Mouse (Mus musculus) heart, adult 2 months (tissue): ENCODE data around the gene Tdrkh.

Experiments
- CTCF ChIP-seq: fragments of 200-600 bp; IDR thresholded peaks from 2 replicates; pipeline ENCODE4 v1.8.1; 2022; ENCODE audit warnings: antibody characterized with exemption, mild to moderate bottlenecking, moderate library complexity
- POLR2A ChIP-seq: fragments of 200-500 bp; IDR thresholded peaks from 2 replicates; pipeline ENCODE4 v1.6.1; 2011; ENCODE audit warnings: mild to moderate bottlenecking, low read depth, low read length, control low read depth; ENCODE audit not compliant: insufficient read depth

DNA sequence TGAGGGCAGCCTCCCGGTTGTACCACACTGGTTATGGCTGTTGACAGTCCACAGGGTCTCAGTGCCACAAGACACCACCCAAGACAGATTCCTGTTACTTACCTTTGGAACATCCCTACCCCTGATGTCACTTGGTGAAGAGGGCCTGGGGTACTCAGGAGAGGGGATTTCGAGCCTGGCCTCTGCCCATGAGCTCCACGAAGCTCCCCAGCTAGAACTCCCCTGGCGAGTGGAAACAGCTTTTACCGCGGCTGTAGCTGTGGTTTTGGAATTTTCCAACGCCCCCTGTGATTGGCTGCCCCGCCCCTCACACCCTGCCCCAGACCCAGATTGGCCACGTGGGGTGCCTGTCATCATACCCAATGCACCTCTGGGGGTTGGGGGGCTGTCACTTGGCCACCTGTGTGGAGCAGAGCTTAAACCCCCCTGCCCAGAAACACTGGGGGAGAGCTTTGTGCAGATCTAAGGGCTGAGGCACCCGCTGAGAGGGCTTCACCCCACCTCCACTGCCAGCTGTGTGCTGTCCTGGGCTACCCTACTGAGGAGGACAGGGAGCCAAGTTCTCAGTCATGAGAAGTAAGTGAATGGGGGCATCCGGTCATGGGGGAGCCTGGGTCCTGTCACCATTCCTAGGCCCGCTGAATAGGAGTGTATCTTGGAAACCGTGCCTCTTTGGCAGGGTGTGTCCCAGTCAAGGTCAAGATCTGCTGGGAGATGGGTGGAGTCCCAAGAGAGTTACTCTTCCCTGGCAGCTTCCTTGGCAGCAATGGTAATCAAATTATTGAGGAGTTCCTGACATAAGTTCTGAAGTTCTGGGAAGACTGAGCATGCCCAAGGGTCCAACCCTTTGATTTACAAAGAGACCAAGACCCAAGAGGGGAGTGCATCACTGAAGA is 35.8 kb upstream of the Tdrkh start:
- TF ChIP-seq POLR2A (no peak), CTCF (no peak)
